Mouse (Mus musculus): ENCODE data around the gene Chchd1. TPM values are rescaled to one million over a fixed set of nuclear protein-coding genes. Genes with fewer than 3 reads are reported as not detected.

Gene Chchd1
- polyA plus RNA-seq, 2 experiments: 131 to 202 TPM

- WGBS: 85% methylated on average over 6 of the region's 6 CpGs
- H3K4me2 ChIP-seq (replicated peaks; ENCODE audit: low read depth, low read length, severe bottlenecking): no peak overlapping the region
- no peak for TF ChIP-seq POLR2A (IDR thresholded peaks at IDR 0.05; ENCODE audit: borderline replicate concordance, extremely low read depth, insufficient read depth, insufficient read length)
- H3K4me3 ChIP-seq (replicated peaks; ENCODE audit: low read length): no peak overlapping the region
- H3K27me3 ChIP-seq (ENCODE audit: control insufficient read depth, insufficient read depth, low read length): no peaks in the 10 kb centered on the region
- no peak overlapping the region for H3K27ac ChIP-seq (replicated peaks; ENCODE audit: low read depth, low read length)
- no peaks in the 10 kb centered on the region for H3K9me3 ChIP-seq (ENCODE audit: control insufficient read depth, low read length)
- ATAC-seq (ENCODE audit: low FRiP score, low read depth) (no peak), DNase-seq (ENCODE audit: low spot score) (no peak)
- H3K9ac ChIP-seq (ENCODE audit: low read depth, low read length, severe bottlenecking): no peak overlapping the region
- peaks cover 15% of the 10 kb centered on the region for H3K4me1 ChIP-seq (ENCODE audit: control insufficient read depth, insufficient read depth, low read length)
- H3K36me3 ChIP-seq (ENCODE audit: control insufficient read depth, insufficient read depth, low read length): no peaks in the 10 kb centered on the region
These were observed 43.9 kb upstream of the Chchd1 start for GRCm38 (mm10) chr14:20658902-20659301.

GRCm38 (mm10) chr14:20659687-20660086, 43.1 kb upstream of the Chchd1 start:
- no peak for ATAC-seq (ENCODE audit: low FRiP score, low read depth)
- TF ChIP-seq POLR2A (IDR thresholded peaks at IDR 0.05; ENCODE audit: borderline replicate concordance, extremely low read depth, insufficient read depth, insufficient read length): no peak
- Histone ChIP-seq H3K4me2 (replicated peaks; ENCODE audit: low read depth, low read length, severe bottlenecking) (no peak overlapping the region), H3K4me3 (replicated peaks; ENCODE audit: low read length) (no peak overlapping the region), H3K27ac (replicated peaks; ENCODE audit: low read depth, low read length) (no peak overlapping the region), H3K9ac (ENCODE audit: low read depth, low read length, severe bottlenecking) (no peak overlapping the region), H3K36me3 (ENCODE audit: control insufficient read depth, insufficient read depth, low read length) (no peaks in the 10 kb centered on the region), H3K27me3 (ENCODE audit: control insufficient read depth, insufficient read depth, low read length) (no peaks in the 10 kb centered on the region), H3K9me3 (ENCODE audit: control insufficient read depth, low read length) (no peaks in the 10 kb centered on the region), H3K4me1 (ENCODE audit: control insufficient read depth, insufficient read depth, low read length) (peaks cover 22% of the 10 kb centered on the region)
- 98% methylated on average over 7 of the region's 7 CpGs for WGBS
- DNase-seq (ENCODE audit: low spot score): no peak

- WGBS: 2% methylated on average over 48 of the region's 52 CpGs
- H3K36me3 ChIP-seq (ENCODE audit: control insufficient read depth, insufficient read depth, low read length): no peaks in the 10 kb centered on the region
- peak overlapping the region; percentile 81 for H3K9ac ChIP-seq (ENCODE audit: low read depth, low read length, severe bottlenecking)
- peak overlapping the region; percentile 74 for H3K4me3 ChIP-seq (replicated peaks; ENCODE audit: low read length)
- peak overlapping the region; percentile 94 for H3K27ac ChIP-seq (replicated peaks; ENCODE audit: low read depth, low read length)
- peak; percentile 77 for ATAC-seq (ENCODE audit: low FRiP score, low read depth)
- no peaks in the 10 kb centered on the region for H3K9me3 ChIP-seq (ENCODE audit: control insufficient read depth, low read length)
- peak overlapping the region; percentile 85 for H3K4me2 ChIP-seq (replicated peaks; ENCODE audit: low read depth, low read length, severe bottlenecking)
- H3K27me3 ChIP-seq (ENCODE audit: control insufficient read depth, insufficient read depth, low read length): no peaks in the 10 kb centered on the region
- TF ChIP-seq POLR2A (IDR thresholded peaks at IDR 0.05; ENCODE audit: borderline replicate concordance, extremely low read depth, insufficient read depth, insufficient read length): peak; percentile 46; the same call in 1 of the 2 replicates
- peaks cover 26% of the 10 kb centered on the region for H3K4me1 ChIP-seq (ENCODE audit: control insufficient read depth, insufficient read depth, low read length)
- DNase-seq (ENCODE audit: low spot score): peak; percentile 98
These were observed 41.8 kb upstream of the Chchd1 start for GRCm38 (mm10) chr14:20660827-20661660.

- WGBS: 11% methylated on average over 18 of the region's 19 CpGs
- H3K4me3 ChIP-seq (replicated peaks; ENCODE audit: low read length): peak overlapping the region; percentile 74
- peak overlapping the region; percentile 94 for H3K27ac ChIP-seq (replicated peaks; ENCODE audit: low read depth, low read length)
- H3K36me3 ChIP-seq (ENCODE audit: control insufficient read depth, insufficient read depth, low read length): no peaks in the 10 kb centered on the region
- H3K9me3 ChIP-seq (ENCODE audit: control insufficient read depth, low read length): no peaks in the 10 kb centered on the region
- H3K9ac ChIP-seq (ENCODE audit: low read depth, low read length, severe bottlenecking): peak overlapping the region; percentile 81
- H3K27me3 ChIP-seq (ENCODE audit: control insufficient read depth, insufficient read depth, low read length): no peaks in the 10 kb centered on the region
- DNase-seq (ENCODE audit: low spot score) (no peak), ATAC-seq (ENCODE audit: low FRiP score, low read depth) (no peak)
- H3K4me1 ChIP-seq (ENCODE audit: control insufficient read depth, insufficient read depth, low read length): peaks cover 26% of the 10 kb centered on the region
- TF ChIP-seq POLR2A (IDR thresholded peaks at IDR 0.05; ENCODE audit: borderline replicate concordance, extremely low read depth, insufficient read depth, insufficient read length): no peak
- H3K4me2 ChIP-seq (replicated peaks; ENCODE audit: low read depth, low read length, severe bottlenecking): peak overlapping the region; percentile 85
These were observed 41.0 kb upstream of the Chchd1 start for GRCm38 (mm10) chr14:20661661-20662331.

DNA sequence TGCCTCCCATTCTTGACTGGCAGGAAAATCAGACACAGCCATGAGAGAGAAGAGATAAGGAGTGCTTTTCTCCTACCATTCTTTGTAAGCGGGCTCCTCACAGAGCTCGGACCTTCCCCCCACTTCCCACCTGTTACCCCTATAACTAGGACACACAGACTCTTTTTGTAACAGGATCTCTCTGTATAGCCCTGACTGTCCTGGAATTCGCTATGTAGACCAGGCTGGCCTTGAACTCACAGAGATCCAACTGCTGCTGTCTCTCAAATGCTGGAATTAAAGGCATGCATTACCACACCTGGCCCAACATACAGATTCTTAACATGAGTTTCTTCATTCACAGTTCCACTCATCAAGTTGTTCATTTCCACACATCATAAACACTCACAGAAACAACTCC, 40.1 kb upstream of the Chchd1 start:
- H3K27ac ChIP-seq (replicated peaks; ENCODE audit: low read depth, low read length): no peak overlapping the region

More for the DNA sequence above, 40.1 kb upstream of the Chchd1 start:
- Histone ChIP-seq H3K4me1 (ENCODE audit: control insufficient read depth, insufficient read depth, low read length) (peaks cover 26% of the 10 kb centered on the region), H3K27me3 (ENCODE audit: control insufficient read depth, insufficient read depth, low read length) (no peaks in the 10 kb centered on the region), H3K36me3 (ENCODE audit: control insufficient read depth, insufficient read depth, low read length) (no peaks in the 10 kb centered on the region), H3K9ac (ENCODE audit: low read depth, low read length, severe bottlenecking) (peak overlapping the region; percentile 81; the same call in 1 of the 2 replicates), H3K4me2 (replicated peaks; ENCODE audit: low read depth, low read length, severe bottlenecking) (peak overlapping the region; percentile 85; the same call in 1 of the 2 replicates), H3K4me3 (replicated peaks; ENCODE audit: low read length) (peak overlapping the region; percentile 74), H3K9me3 (ENCODE audit: control insufficient read depth, low read length) (no peaks in the 10 kb centered on the region)
- TF ChIP-seq POLR2A (IDR thresholded peaks at IDR 0.05; ENCODE audit: borderline replicate concordance, extremely low read depth, insufficient read depth, insufficient read length): no peak
- 83% methylated on average over 3 of the region's 3 CpGs for WGBS
- no peak for ATAC-seq (ENCODE audit: low FRiP score, low read depth)
- no peak for DNase-seq (ENCODE audit: low spot score)
